Mouse (Mus musculus) midbrain, postnatal 0 days (tissue): ENCODE data around the gene Serpinb1a. TPM values are rescaled to one million over a fixed set of nuclear protein-coding genes. Genes with fewer than 3 reads are reported as not detected.

ENCODE experiments used
- ATAC-seq: fragments of 200-750 bp; cut with Nextera tagmentation; 2 replicates; pipeline ENCODE4 v1.8.0; 2017; ENCODE audit warnings: moderate number of reproducible peaks, mild to moderate bottlenecking, moderate TSS enrichment, moderate library complexity; ENCODE audit not compliant: low FRiP score
- DNase-seq: peaks from one replicate; pipeline ENCODE4 v3.0.0-alpha.2; 2015; ENCODE audit warnings: low spot score
- H3K27ac ChIP-seq: fragments of 300-500 bp; sonication (generic); 2 replicates; pipeline ENCODE4 v1.5.1; 2014; ENCODE audit warnings: low read depth, mild to moderate bottlenecking, low read length, mixed read lengths
- H3K27me3 ChIP-seq: fragments of 300-500 bp; sonication (generic); 2 replicates; pipeline ENCODE4 v1.6.1; 2014; ENCODE audit warnings: low read length, control low read depth, mixed read lengths; ENCODE audit not compliant: insufficient read depth
- H3K36me3 ChIP-seq: fragments of 300-500 bp; sonication (generic); 2 replicates; pipeline ENCODE4 v1.6.1; 2014; ENCODE audit warnings: low read length, control low read depth, mixed read lengths; ENCODE audit not compliant: insufficient read depth
- H3K4me1 ChIP-seq: fragments of 300-500 bp; sonication (generic); 2 replicates; pipeline ENCODE4 v1.6.1; 2014; ENCODE audit warnings: mild to moderate bottlenecking, control low read depth, antibody characterized with exemption, low read length, mixed read lengths; ENCODE audit not compliant: insufficient read depth
- H3K4me2 ChIP-seq: fragments of 300-500 bp; sonication (generic); 2 replicates; pipeline ENCODE4 v1.6.1; 2014; ENCODE audit warnings: low read depth, mild to moderate bottlenecking, low read length, mixed read lengths; ENCODE audit not compliant: poor library complexity, severe bottlenecking
- H3K4me3 ChIP-seq: fragments of 300-500 bp; sonication (generic); 2 replicates; pipeline ENCODE4 v1.5.1; 2014; ENCODE audit warnings: low read depth, mild to moderate bottlenecking, low read length, moderate library complexity
- H3K9ac ChIP-seq: fragments of 300-500 bp; sonication (generic); replicated peaks from 2 replicates; pipeline ENCODE4 v1.6.1; 2014; ENCODE audit warnings: mild to moderate bottlenecking, low read length, moderate library complexity, mixed read lengths; ENCODE audit not compliant: poor library complexity, severe bottlenecking
- H3K9me3 ChIP-seq: fragments of 300-500 bp; sonication (generic); 2 replicates; pipeline ENCODE4 v1.6.1; 2016; ENCODE audit warnings: low read length, control low read depth
- CTCF ChIP-seq: IDR thresholded peaks from 2 replicates; pipeline ENCODE4 v1.5.1; 2016; ENCODE audit warnings: antibody characterized with exemption, mild to moderate bottlenecking
- WGBS: fragments of 180-500 bp; shearing (Covaris S2); extraction: QIAGEN DNeasy Blood & Tissue Kit; methylation state at CpG from one replicate; pipeline ENCODE4 v1.1.7; 2014; 5-methylcytosine and 5-hydroxymethylcytosine counted together
- polyA plus RNA-seq: library from polyadenylated mRNA; unstranded; fragments of >200 nt; fragmentation: Nextera tagmentation; extraction: Ambion mirVana; gene quantifications from 2 replicates; pipeline ENCODE4 v1.2.1, GENCODE M21; 2015
- total RNA-seq: library from RNA; depleted of rRNA; stranded (reverse); fragments of >200 nt; gene quantifications from 2 replicates; pipeline ENCODE4 v1.2.3, GENCODE M21; 2014

The Serpinb1a gene
- total and polyA plus RNA-seq, 2 experiments from 2014 or later = 2.0 to 4.9 TPM

GRCm38 (mm10) chr13:32833237-32833636 is 17.7 kb downstream of the Serpinb1a start:
- Histone ChIP-seq H3K36me3 (no peaks in the 10 kb centered on the region), H3K27ac (no peak overlapping the region), H3K4me1 (no peaks in the 10 kb centered on the region; the same call in 1 of the 2 replicates), H3K9ac (no peak overlapping the region), H3K4me3 (no peak overlapping the region), H3K27me3 (no peaks in the 10 kb centered on the region), H3K9me3 (no peaks in the 10 kb centered on the region), H3K4me2 (no peak overlapping the region)
- TF ChIP-seq CTCF = no peak
- 74% methylated on average over 6 of the region's 6 CpGs for WGBS
- DNase-seq (no peak), ATAC-seq (no peak)

- 75% methylated on average over 3 of the region's 3 CpGs for WGBS
- no peak overlapping the region for H3K4me2 ChIP-seq
- DNase-seq (no peak), ATAC-seq (no peak)
- no peaks in the 10 kb centered on the region; the same call in 1 of the 2 replicates for H3K4me1 ChIP-seq
- no peak overlapping the region for H3K4me3 ChIP-seq
- no peaks in the 10 kb centered on the region for H3K36me3 ChIP-seq
- no peak overlapping the region for H3K27ac ChIP-seq
- no peaks in the 10 kb centered on the region for H3K27me3 ChIP-seq
- H3K9ac ChIP-seq = no peak overlapping the region
- no peaks in the 10 kb centered on the region for H3K9me3 ChIP-seq
- no peak for TF ChIP-seq CTCF
These were observed 18.2 kb downstream of the Serpinb1a start for GRCm38 (mm10) chr13:32832776-32833175.

- H3K9ac ChIP-seq = no peak overlapping the region
- no peaks in the 10 kb centered on the region for H3K27me3 ChIP-seq
- H3K9me3 ChIP-seq = no peaks in the 10 kb centered on the region
- no peaks in the 10 kb centered on the region; the same call in 1 of the 2 replicates for H3K4me1 ChIP-seq
- no peak overlapping the region for H3K4me3 ChIP-seq
- H3K27ac ChIP-seq = no peak overlapping the region
- WGBS = 76% methylated on average over 3 of the region's 3 CpGs
- no peaks in the 10 kb centered on the region for H3K36me3 ChIP-seq
- no peak for TF ChIP-seq CTCF
- ATAC-seq = no peak
- no peak overlapping the region for H3K4me2 ChIP-seq
- DNase-seq = no peak
These were observed 19.3 kb downstream of the Serpinb1a start for GRCm38 (mm10) chr13:32831505-32832273.

GRCm38 (mm10) chr13:32828886-32829285 is 22.1 kb downstream of the Serpinb1a start:
- ATAC-seq (no peak), DNase-seq (no peak)
- 85% methylated on average over 4 of the region's 4 CpGs for WGBS
- no peak overlapping the region for H3K4me3 ChIP-seq
- no peak for TF ChIP-seq CTCF
- H3K36me3 ChIP-seq = 0 out of 2 replicates have a peak, but pooled peaks cover 4% of the 10 kb centered on the region
- no peaks in the 10 kb centered on the region for H3K27me3 ChIP-seq
- no peaks in the 10 kb centered on the region for H3K9me3 ChIP-seq
- H3K4me2 ChIP-seq = no peak overlapping the region
- H3K4me1 ChIP-seq = no peaks in the 10 kb centered on the region; the same call in 1 of the 2 replicates
- H3K9ac ChIP-seq = no peak overlapping the region
- H3K27ac ChIP-seq = no peak overlapping the region

- Histone ChIP-seq H3K4me2 (no peak overlapping the region), H3K27ac (no peak overlapping the region), H3K27me3 (no peaks in the 10 kb centered on the region), H3K36me3 (0 out of 2 replicates have a peak, but pooled peaks cover 7% of the 10 kb centered on the region), H3K9ac (no peak overlapping the region), H3K4me3 (no peak overlapping the region), H3K9me3 (no peaks in the 10 kb centered on the region), H3K4me1 (no peaks in the 10 kb centered on the region; the same call in 1 of the 2 replicates)
- TF ChIP-seq CTCF = peak; percentile 76
- WGBS = 68% methylated on average over 4 of the region's 4 CpGs
- DNase-seq = peak; percentile 24
- peak; percentile 34 for ATAC-seq
These were observed 23.0 kb downstream of the Serpinb1a start for GRCm38 (mm10) chr13:32827951-32828350.

- no peak for ATAC-seq
- Histone ChIP-seq H3K27ac (no peak overlapping the region), H3K4me3 (no peak overlapping the region), H3K9me3 (no peaks in the 10 kb centered on the region), H3K9ac (no peak overlapping the region), H3K36me3 (0 out of 2 replicates have a peak, but pooled peaks cover 7% of the 10 kb centered on the region), H3K4me2 (no peak overlapping the region), H3K4me1 (no peaks in the 10 kb centered on the region; the same call in 1 of the 2 replicates), H3K27me3 (no peaks in the 10 kb centered on the region)
- 84% methylated on average over 3 of the region's 3 CpGs for WGBS
- TF ChIP-seq CTCF = peak; percentile 49
- DNase-seq = no peak
These were observed 23.7 kb downstream of the Serpinb1a start for GRCm38 (mm10) chr13:32827111-32827822.
